Mouse (Mus musculus) liver, postnatal 0 days (tissue): ENCODE measurements at regions not wholly inside any gene's neighbourhood (a gene's known extent, or its start where the extent isn't known, plus 50 kb on each side); places are given as distances from the start of the nearest gene placed in this dataset.

Source experiments
- CTCF ChIP-seq: sonication (generic); IDR thresholded peaks from 2 replicates; pipeline ENCODE4 v1.5.1; 2016; ENCODE audit warnings: antibody characterized with exemption, low read depth
- EP300 ChIP-seq: IDR thresholded peaks from 2 replicates; pipeline ENCODE4 v1.6.1; 2016; ENCODE audit warnings: antibody characterized with exemption, low read depth, mild to moderate bottlenecking

DNA sequence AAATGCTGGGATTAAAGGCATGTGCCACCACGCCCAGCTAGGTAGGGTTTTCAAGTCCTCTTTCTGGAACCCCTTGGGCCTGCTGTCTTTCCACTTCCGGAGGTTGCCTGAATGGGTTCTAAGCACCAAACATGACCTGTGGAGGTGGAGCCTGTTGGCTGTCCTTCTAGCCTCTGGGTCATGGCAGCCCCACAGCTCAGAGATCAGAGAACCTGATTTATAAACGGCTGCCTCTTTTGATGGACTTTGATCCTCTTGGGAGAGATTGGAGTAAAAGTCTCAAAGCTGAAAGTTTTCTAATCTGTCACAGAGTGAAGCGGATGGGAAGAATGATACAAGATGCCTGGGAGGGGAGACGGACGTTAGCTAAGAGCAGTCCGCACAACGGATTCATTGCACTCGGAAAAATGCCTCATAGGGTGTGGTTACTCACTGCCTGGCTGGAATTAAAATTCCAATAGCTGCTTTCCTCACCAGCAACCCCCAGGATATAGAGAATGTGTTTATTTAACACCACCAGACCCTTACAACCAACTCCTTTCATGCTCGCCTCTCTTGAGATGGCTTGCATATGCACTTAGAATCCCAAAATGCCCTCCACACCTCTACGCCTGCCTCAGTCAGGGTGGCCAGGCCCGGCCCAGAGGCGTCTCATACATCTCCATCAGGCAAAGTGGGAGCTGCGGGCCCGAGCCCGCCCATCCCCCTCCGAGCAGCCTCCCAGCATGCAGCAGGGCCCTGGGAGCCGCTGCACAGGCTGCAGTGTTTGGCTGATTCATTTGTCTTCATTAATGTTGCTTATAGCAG, 122.4 kb upstream of the Arhgap5 start:
- TF ChIP-seq CTCF = no peak
- TF ChIP-seq EP300 = no peak
